Mouse (Mus musculus): Measurements from ENCODE around the gene Ppp1r11.

DNA sequence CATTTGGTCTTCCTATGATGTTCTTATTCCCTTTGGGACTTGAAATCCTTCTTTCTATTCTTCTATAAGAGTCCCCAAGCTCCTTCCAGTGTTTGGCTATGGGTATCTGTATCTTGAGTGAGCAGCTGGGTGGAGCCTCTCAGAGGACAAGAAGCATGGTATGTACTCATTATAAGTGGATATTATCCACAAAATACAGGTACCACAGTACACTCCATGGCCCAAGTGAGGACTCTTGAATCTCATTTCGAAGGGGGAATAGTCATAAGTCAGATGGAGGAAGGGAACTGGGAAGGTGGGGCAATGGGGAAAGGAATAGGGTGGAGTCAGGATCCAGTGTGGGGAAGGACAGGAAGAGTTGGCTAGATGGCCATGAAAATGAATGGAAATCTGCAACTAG is 1.5 kb upstream of the Ppp1r11 start:
- TF ChIP-seq CTCF (IDR thresholded peaks at IDR 0.05; ENCODE audit: low read depth) (no peak), EP300 (IDR thresholded peaks at IDR 0.05; ENCODE audit: low read depth) (no peak)

Data from liver, embryonic 14.5 days (tissue).